Mouse (Mus musculus) ES-Bruce4 (cell line): ENCODE results near the gene Irgm2.

Source experiments
- CTCF ChIP-seq: IDR thresholded peaks from one replicate; pipeline ENCODE4 v1.8.1; 2011; ENCODE audit warnings: low read depth, low read length
- EP300 ChIP-seq: IDR thresholded peaks from 2 replicates; pipeline ENCODE4 v1.6.1; 2011; ENCODE audit warnings: low read depth, low read length; ENCODE audit not compliant: insufficient read depth

- TF ChIP-seq EP300 (0 out of 2 replicates have a peak, but pooled peaks have one; percentile 6), CTCF (peak; percentile 78)
Measured at GRCm38 (mm10) chr11:58238840-58239791, 39.7 kb downstream of the Irgm2 start.
